Mouse (Mus musculus): ENCODE data around the gene S100a4.

S100a4 gene

GRCm38 (mm10) chr3:90623435-90624071, 20.0 kb downstream of the S100a4 start:
- no peak for DNase-seq (ENCODE audit: low spot score in 2 of 2)

DNA sequence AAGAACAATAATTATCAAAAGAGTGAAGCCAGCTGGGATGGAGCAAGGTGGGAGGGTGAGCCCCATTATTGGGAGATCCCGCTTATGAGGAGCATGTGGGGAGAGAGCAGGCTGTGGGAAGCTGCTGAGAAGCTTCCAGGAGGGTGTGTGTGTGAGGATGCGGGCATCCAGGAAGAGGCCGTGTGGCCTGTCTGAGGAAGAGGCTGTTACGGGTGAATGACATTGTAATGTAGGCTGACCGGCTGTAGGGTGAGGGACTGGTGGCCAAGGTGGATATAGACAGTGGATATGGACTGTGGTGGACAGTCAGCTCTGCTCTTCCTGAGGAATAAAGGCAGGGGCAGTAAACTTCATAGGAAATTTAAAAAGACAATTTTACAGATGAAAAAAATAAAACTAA, 21.9 kb downstream of the S100a4 start:
- DNase-seq (ENCODE audit: low spot score in 2 of 2) = no peak

- DNase-seq (ENCODE audit: low spot score in 2 of 2) = no peak
Measured at GRCm38 (mm10) chr3:90626266-90627021, 22.9 kb downstream of the S100a4 start.

GRCm38 (mm10) chr3:90627366-90627765, 23.8 kb downstream of the S100a4 start:
- DNase-seq (ENCODE audit: low spot score in 2 of 2) = no peak

DNA sequence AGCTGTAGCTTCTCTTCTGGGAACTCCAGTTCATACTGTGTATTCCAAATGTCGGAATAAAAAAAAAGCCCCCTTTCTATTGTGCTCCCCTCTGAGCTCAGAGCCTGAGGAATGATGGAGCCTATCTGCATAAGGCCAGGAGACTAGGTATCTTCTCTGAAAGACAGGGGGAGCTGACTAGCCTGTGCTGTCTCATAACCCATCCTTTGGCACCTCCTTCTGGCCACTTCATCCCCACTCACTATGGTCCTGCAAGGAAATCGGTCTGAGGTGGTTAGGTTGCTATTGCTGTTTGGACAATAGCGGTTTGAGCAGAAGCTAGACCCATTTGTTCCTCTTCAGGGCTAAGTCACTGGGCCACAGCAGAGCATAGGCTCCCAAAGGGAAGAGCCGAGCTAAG, 24.2 kb downstream of the S100a4 start:
- DNase-seq (ENCODE audit: low spot score in 2 of 2) = no peak

DNA sequence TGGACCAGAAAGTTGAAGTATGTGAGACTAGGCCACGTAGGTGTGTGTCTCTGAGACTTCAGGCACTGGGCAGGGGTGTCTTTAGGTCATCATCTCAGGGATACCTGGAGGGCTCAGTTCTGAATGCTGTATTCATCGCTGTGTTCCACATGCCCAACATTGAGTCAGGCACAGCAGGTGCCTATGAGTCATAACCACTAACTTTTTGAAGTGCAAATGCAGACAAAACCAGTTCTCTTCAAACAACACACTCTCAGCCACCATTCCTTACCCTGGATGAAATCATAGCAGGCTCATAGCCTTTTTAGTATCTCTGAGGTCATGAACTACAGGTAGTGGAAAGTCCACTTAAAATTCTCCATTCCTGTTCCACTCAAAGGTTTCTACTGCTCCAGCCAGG, 25.7 kb downstream of the S100a4 start:
- DNase-seq (ENCODE audit: low spot score in 2 of 2) = no peak

GRCm38 (mm10) chr3:90631984-90632383, 28.4 kb downstream of the S100a4 start:
- DNase-seq (ENCODE audit: low spot score in 2 of 2) = no peak

GRCm38 (mm10) chr3:90638511-90639275, 35.1 kb downstream of the S100a4 start:
- DNase-seq (ENCODE audit: low spot score in 2 of 2) = no peak

DNA sequence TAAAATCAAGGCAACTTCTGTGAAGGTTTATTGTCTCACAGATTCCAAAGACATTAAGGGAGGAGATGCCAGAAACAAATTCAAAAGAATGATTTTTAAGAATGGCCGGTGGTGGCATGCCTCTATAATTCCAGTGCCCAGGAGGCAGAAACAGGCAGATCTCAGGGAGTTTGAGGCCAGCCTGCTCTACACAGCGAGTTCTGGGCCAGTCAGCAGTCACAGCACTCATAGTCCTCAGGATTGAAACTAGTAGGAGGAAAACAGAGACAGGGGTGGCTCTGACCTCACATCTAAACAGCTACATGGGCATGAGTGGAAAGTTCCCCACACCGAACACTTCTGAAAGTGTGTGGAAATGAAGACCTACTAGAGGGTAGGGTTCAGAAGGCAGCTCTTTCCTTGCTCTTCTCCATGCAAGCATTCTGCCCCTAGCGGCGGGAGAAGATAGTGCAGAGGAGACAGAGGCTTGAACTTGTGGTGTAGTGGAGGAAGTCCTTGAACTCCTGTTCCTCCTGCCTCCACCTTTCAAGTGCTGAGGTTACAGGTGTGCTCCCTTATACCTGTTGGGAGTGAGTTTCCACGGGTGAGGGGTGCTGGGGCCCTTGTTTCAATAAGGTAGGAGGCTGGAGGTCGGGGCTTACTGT, 36.1 kb downstream of the S100a4 start:
- peak in 1 of 2 experiments; percentile 42 for DNase-seq (ENCODE audit: low spot score in 2 of 2)

DNA sequence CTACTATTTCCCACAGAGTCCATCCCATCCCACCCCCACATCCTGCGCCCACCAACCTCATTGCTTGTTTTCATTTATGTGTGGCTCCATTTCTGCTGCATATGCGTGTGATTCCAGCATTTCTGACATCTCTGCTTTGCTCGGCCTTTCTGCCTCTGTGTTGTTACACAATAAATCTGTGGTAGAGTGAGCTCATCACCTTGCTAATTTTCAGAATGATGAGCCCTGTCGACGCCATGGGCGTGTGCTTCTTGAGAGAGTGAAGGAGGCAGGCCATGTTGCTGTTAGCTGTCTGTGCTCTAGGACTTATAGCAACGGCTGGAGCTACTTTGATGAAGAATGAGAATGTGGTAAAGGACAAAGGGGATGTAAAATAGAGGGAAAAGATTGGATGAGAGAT, 37.4 kb downstream of the S100a4 start:
- DNase-seq (ENCODE audit: low spot score in 2 of 2) = no peak

DNA sequence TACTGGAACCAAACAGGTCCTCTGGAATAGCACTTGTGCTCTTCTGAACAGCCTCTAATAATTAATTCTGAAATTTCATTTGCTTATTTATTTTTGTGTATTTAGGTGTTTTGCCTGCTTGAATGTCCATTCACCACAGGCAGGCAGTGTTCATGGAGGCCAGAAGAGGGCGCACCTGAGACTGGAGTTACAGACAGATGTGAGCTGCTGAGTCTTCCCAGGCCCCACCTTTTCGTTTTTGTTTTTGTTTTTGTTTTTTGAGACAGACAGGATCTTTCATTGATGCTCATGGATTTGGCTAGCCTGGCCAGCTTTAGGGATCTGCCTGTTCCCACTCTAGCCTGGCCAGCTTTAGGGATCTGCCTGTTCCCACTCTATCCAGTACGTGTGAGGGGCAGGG, 40.6 kb downstream of the S100a4 start:
- peak in 1 of 2 experiments; percentile 36 for DNase-seq (ENCODE audit: low spot score in 2 of 2)

GRCm38 (mm10) chr3:90647291-90647690, 43.7 kb downstream of the S100a4 start:
- DNase-seq (ENCODE audit: low spot score in 2 of 2) = no peak

GRCm38 (mm10) chr3:90648981-90649380, 45.4 kb downstream of the S100a4 start:
- DNase-seq (ENCODE audit: low spot score in 2 of 2) = no peak

- no peak for DNase-seq (ENCODE audit: low spot score in 2 of 2)
Measured at GRCm38 (mm10) chr3:90649832-90650231, 46.3 kb downstream of the S100a4 start.

- DNase-seq (ENCODE audit: low spot score in 2 of 2) = peak in 1 of 2 experiments; percentile 34
Measured at GRCm38 (mm10) chr3:90652878-90653508, 49.4 kb downstream of the S100a4 start.

- no peak for DNase-seq (ENCODE audit: low spot score in 2 of 2)
Measured at GRCm38 (mm10) chr3:90653717-90654116, 50.1 kb downstream of the S100a4 start, which contains the start of gene S100a7a. Gene S100a7a (plus strand): TSS chr3:90654017.
